Mouse (Mus musculus) lung, postnatal 0 days (tissue): ENCODE data around the gene Iqcf1. TPM values are rescaled to one million over a fixed set of nuclear protein-coding genes. Genes with fewer than 3 reads are reported as not detected.
A peak's percentile ranks its signal among the peaks of the same experiment; 100 is the strongest.

Experiments used
- ATAC-seq: fragments of 200-750 bp; cut with Nextera tagmentation; 2 replicates; pipeline ENCODE4 v1.8.0; 2017; ENCODE audit warnings: moderate library complexity
- DNase-seq: peaks from one replicate; pipeline ENCODE4 v3.0.0-alpha.2; 2016; ENCODE audit warnings: low spot score
- H3K27ac ChIP-seq: fragments of 300-500 bp; sonication (generic); 2 replicates; pipeline ENCODE4 v1.5.1; 2014; ENCODE audit warnings: antibody characterized with exemption, mild to moderate bottlenecking, low read length, mixed read lengths
- H3K27me3 ChIP-seq: fragments of 300-500 bp; sonication (generic); replicated peaks from 2 replicates; pipeline ENCODE4 v1.6.1; 2014; ENCODE audit warnings: low read length, mixed read lengths; ENCODE audit not compliant: insufficient read depth
- H3K36me3 ChIP-seq: fragments of 300-500 bp; sonication (generic); 2 replicates; pipeline ENCODE4 v1.6.1; 2014; ENCODE audit warnings: low read length, mixed read lengths; ENCODE audit not compliant: insufficient read depth
- H3K4me1 ChIP-seq: fragments of 300-500 bp; sonication (generic); 2 replicates; pipeline ENCODE4 v1.6.1; 2014; ENCODE audit warnings: antibody characterized with exemption, low read depth, low read length, mixed read lengths; ENCODE audit not compliant: insufficient read depth
- H3K4me2 ChIP-seq: fragments of 300-500 bp; sonication (generic); replicated peaks from 2 replicates; pipeline ENCODE4 v1.6.1; 2014; ENCODE audit warnings: low read depth, mild to moderate bottlenecking, low read length, moderate library complexity, mixed read lengths
- H3K4me3 ChIP-seq: fragments of 300-500 bp; sonication (generic); 2 replicates; pipeline ENCODE4 v1.5.1; 2014; ENCODE audit warnings: low read depth, low read length
- H3K9ac ChIP-seq: fragments of 300-500 bp; sonication (generic); replicated peaks from 2 replicates; pipeline ENCODE4 v1.6.1; 2014; ENCODE audit warnings: low read depth, mild to moderate bottlenecking
- H3K9me3 ChIP-seq: fragments of 300-500 bp; sonication (generic); 2 replicates; pipeline ENCODE4 v1.6.1; 2016; ENCODE audit warnings: low read length, mixed read lengths
- CTCF ChIP-seq: IDR thresholded peaks from 2 replicates; pipeline ENCODE4 v1.5.1; 2016; ENCODE audit warnings: antibody characterized with exemption, mild to moderate bottlenecking
- EP300 ChIP-seq: IDR thresholded peaks from 2 replicates; pipeline ENCODE4 v1.6.1; 2016; ENCODE audit warnings: antibody characterized with exemption, mild to moderate bottlenecking, control low read depth
- WGBS: fragments of 180-500 bp; shearing (Covaris S2); extraction: QIAGEN DNeasy Blood & Tissue Kit; methylation state at CpG from one replicate; pipeline ENCODE4 v1.1.7; 2014; 5-methylcytosine and 5-hydroxymethylcytosine counted together
- polyA plus RNA-seq: library from polyadenylated mRNA; unstranded; fragments of >200 nt; fragmentation: Nextera tagmentation; extraction: Ambion mirVana; gene quantifications from 2 replicates; pipeline ENCODE4 v1.2.1, GENCODE M21; 2015

Gene Iqcf1
- not detected in 2 replicates for polyA plus RNA-seq

- Histone ChIP-seq H3K4me1 (no peaks in the 10 kb centered on the region), H3K36me3 (no peaks in the 10 kb centered on the region), H3K9me3 (no peaks in the 10 kb centered on the region), H3K27ac (no peak within 1 kb of the TSS), H3K9ac (no peak within 1 kb of the TSS), H3K4me2 (no peak within 1 kb of the TSS), H3K27me3 (no peaks in the 10 kb centered on the region), H3K4me3 (no peak within 1 kb of the TSS)
- no peak for ATAC-seq
- TF ChIP-seq EP300 (no peak), CTCF (no peak)
- no peak for DNase-seq
- 90% methylated on average over 6 of the region's 6 CpGs for WGBS
These were observed at the start of gene Iqcf1 for GRCm38 (mm10) chr9:106499667-106500066. Gene Iqcf1 (plus strand): TSS chr9:106499967.

GRCm38 (mm10) chr9:106450661-106451060 is 49.1 kb upstream of the Iqcf1 start:
- Histone ChIP-seq H3K4me2 (no peak overlapping the region), H3K36me3 (no peaks in the 10 kb centered on the region), H3K27ac (no peak overlapping the region), H3K9me3 (no peaks in the 10 kb centered on the region), H3K27me3 (no peaks in the 10 kb centered on the region), H3K4me3 (no peak overlapping the region), H3K9ac (no peak overlapping the region), H3K4me1 (peaks cover 12% of the 10 kb centered on the region; the same call in 1 of the 2 replicates)
- peak; percentile 49 for DNase-seq
- TF ChIP-seq CTCF (no peak), EP300 (no peak)
- no peak for ATAC-seq
- 12% methylated on average over 9 of the region's 9 CpGs for WGBS

GRCm38 (mm10) chr9:106451298-106451697 is 48.5 kb upstream of the Iqcf1 start:
- no peak for ATAC-seq
- H3K4me2 ChIP-seq, result no peak overlapping the region
- TF ChIP-seq EP300 (no peak), CTCF (no peak)

GRCm38 (mm10) chr9:106451899-106452298 is 47.9 kb upstream of the Iqcf1 start:
- Histone ChIP-seq H3K27me3 (no peaks in the 10 kb centered on the region), H3K27ac (no peak overlapping the region), H3K4me3 (no peak overlapping the region), H3K36me3 (no peaks in the 10 kb centered on the region), H3K9me3 (no peaks in the 10 kb centered on the region), H3K9ac (no peak overlapping the region), H3K4me1 (peaks cover 12% of the 10 kb centered on the region; the same call in 1 of the 2 replicates), H3K4me2 (no peak overlapping the region)
- ATAC-seq (no peak), DNase-seq (no peak)
- TF ChIP-seq EP300 (no peak), CTCF (no peak)
- 62% methylated on average over 2 of the region's 2 CpGs for WGBS

More at GRCm38 (mm10) chr9:106451298-106451697, 48.5 kb upstream of the Iqcf1 start:
- no peaks in the 10 kb centered on the region for H3K27me3 ChIP-seq
- H3K4me1 ChIP-seq, result peaks cover 12% of the 10 kb centered on the region; the same call in 1 of the 2 replicates
- no peaks in the 10 kb centered on the region for H3K36me3 ChIP-seq
- no peaks in the 10 kb centered on the region for H3K9me3 ChIP-seq
- no peak for DNase-seq
- 65% methylated on average over 11 of the region's 11 CpGs for WGBS
- no peak overlapping the region for H3K9ac ChIP-seq
- no peak overlapping the region for H3K27ac ChIP-seq
- H3K4me3 ChIP-seq, result no peak overlapping the region

- Histone ChIP-seq H3K36me3 (no peaks in the 10 kb centered on the region), H3K9me3 (no peaks in the 10 kb centered on the region), H3K4me3 (no peak overlapping the region), H3K4me2 (no peak overlapping the region), H3K27ac (no peak overlapping the region), H3K27me3 (no peaks in the 10 kb centered on the region), H3K4me1 (peaks cover 12% of the 10 kb centered on the region; the same call in 1 of the 2 replicates), H3K9ac (no peak overlapping the region)
- ATAC-seq, result no peak
- WGBS, result 45% methylated on average over 6 of the region's 6 CpGs
- DNase-seq, result no peak
- TF ChIP-seq CTCF (no peak), EP300 (no peak)
These were observed 47.4 kb upstream of the Iqcf1 start for GRCm38 (mm10) chr9:106452351-106452750.

GRCm38 (mm10) chr9:106452821-106453220 is 46.9 kb upstream of the Iqcf1 start:
- H3K4me3 ChIP-seq, result no peak overlapping the region
- DNase-seq, result no peak

More at GRCm38 (mm10) chr9:106452821-106453220, 46.9 kb upstream of the Iqcf1 start:
- Histone ChIP-seq H3K4me1 (peaks cover 12% of the 10 kb centered on the region; the same call in 1 of the 2 replicates), H3K36me3 (no peaks in the 10 kb centered on the region), H3K9me3 (no peaks in the 10 kb centered on the region), H3K4me2 (peak overlapping the region; percentile 79; the same call in 1 of the 2 replicates), H3K27ac (no peak overlapping the region), H3K27me3 (no peaks in the 10 kb centered on the region), H3K9ac (no peak overlapping the region; the same call in 1 of the 2 replicates)
- ATAC-seq, result no peak
- WGBS, result 3% methylated on average over 7 of the region's 7 CpGs
- TF ChIP-seq EP300, result no peak
- no peak for TF ChIP-seq CTCF
